Mouse (Mus musculus): ENCODE results near the gene E030018B13Rik.
A peak's percentile ranks its signal among the peaks of the same experiment; 100 is the strongest.

Gene E030018B13Rik

GRCm38 (mm10) chr7:63938914-63939396, 22.3 kb downstream of the E030018B13Rik start, which contains the start of gene Klf13:
Klf13 (minus strand) TSS chr7:63938915.
- DNase-seq: peak; percentile 98

- no peak for DNase-seq
These were observed 22.8 kb downstream of the E030018B13Rik start for GRCm38 (mm10) chr7:63939397-63939951.

GRCm38 (mm10) chr7:63940321-63940720, 23.7 kb downstream of the E030018B13Rik start:
- no peak for DNase-seq

GRCm38 (mm10) chr7:63941050-63941449, 24.4 kb downstream of the E030018B13Rik start:
- no peak for DNase-seq

GRCm38 (mm10) chr7:63941501-63941900, 24.8 kb downstream of the E030018B13Rik start:
- DNase-seq: no peak

- no peak for DNase-seq
These were observed 27.3 kb downstream of the E030018B13Rik start for GRCm38 (mm10) chr7:63943946-63944345.

- no peak for DNase-seq
These were observed 31.1 kb downstream of the E030018B13Rik start for GRCm38 (mm10) chr7:63947514-63948487.

- no peak for DNase-seq
These were observed 32.5 kb downstream of the E030018B13Rik start for GRCm38 (mm10) chr7:63949176-63949575.

GRCm38 (mm10) chr7:63950931-63951607, 34.4 kb downstream of the E030018B13Rik start:
- DNase-seq: no peak

GRCm38 (mm10) chr7:63952077-63952898, 35.6 kb downstream of the E030018B13Rik start:
- no peak for DNase-seq

GRCm38 (mm10) chr7:63955440-63955839, 38.8 kb downstream of the E030018B13Rik start:
- DNase-seq: no peak

GRCm38 (mm10) chr7:63956138-63956823, 39.6 kb downstream of the E030018B13Rik start:
- no peak for DNase-seq

GRCm38 (mm10) chr7:63956981-63957713, 40.5 kb downstream of the E030018B13Rik start:
- peak; percentile 42 for DNase-seq

- DNase-seq: peak; percentile 35
These were observed 41.4 kb downstream of the E030018B13Rik start for GRCm38 (mm10) chr7:63957872-63958640.

GRCm38 (mm10) chr7:63963632-63964031, 47.0 kb downstream of the E030018B13Rik start:
- no peak for DNase-seq

GRCm38 (mm10) chr7:63964121-63964520, 47.5 kb downstream of the E030018B13Rik start:
- DNase-seq: no peak

- DNase-seq: peak; percentile 63
These were observed 48.5 kb downstream of the E030018B13Rik start for GRCm38 (mm10) chr7:63965135-63965534.

- DNase-seq: no peak
These were observed 49.2 kb downstream of the E030018B13Rik start for GRCm38 (mm10) chr7:63965635-63966418.

- DNase-seq: no peak
These were observed 53.3 kb downstream of the E030018B13Rik start for GRCm38 (mm10) chr7:63969941-63970340.

Data from right cerebral cortex, postnatal 25 days (tissue).